Mouse (Mus musculus): ENCODE data around the gene Dclk1.
A peak's percentile ranks its signal among the peaks of the same experiment; 100 is the strongest.

Gene Dclk1

DNA sequence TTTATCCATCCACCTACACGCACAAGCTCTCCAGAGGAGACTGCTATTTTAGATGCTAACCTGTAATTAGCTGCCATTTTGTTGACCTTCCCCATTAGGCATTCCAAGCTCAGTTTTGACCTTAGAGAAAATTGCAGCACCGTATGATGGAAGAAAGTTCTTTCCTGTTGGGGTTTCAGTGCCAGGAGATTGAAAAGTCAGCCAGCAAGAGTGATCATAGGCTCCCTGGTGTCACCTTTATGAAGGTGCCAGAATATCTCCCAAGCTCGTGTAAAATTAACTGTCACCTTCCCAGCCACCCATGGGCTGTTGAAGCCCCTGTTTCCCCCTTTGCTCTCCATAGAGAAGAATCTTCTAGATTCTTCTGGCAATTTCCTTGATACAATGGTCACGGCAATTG, 297.2 kb downstream of the Dclk1 start:
- peak in 1 of 2 experiments; percentile 22 for DNase-seq (ENCODE audit: low spot score in 2 of 2)

DNA sequence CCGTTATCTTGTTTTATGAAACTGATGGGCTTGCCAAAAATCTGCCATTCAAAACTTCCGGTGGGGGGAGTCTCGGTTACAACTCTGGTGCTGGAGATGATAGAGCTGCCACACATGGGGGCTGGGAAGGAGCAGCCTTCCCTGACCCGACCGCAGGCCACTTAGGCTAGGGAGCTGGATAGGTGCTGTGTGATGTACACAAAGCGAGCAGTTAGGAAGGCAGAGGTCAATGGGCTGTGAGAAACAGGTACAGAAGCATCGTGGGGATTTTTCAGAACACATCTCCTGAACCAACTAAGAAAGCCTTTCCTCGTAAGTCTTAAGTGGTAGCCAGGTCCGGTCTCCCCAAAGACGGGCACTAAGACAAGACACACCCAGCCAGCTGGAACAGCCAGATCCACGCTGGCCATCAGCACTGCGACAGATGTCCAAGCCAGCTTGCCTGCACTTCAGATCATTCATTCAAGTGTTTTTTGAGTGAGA, 297.7 kb downstream of the Dclk1 start:
- peak in 1 of 2 experiments; percentile 55 for DNase-seq (ENCODE audit: low spot score in 2 of 2)

DNA sequence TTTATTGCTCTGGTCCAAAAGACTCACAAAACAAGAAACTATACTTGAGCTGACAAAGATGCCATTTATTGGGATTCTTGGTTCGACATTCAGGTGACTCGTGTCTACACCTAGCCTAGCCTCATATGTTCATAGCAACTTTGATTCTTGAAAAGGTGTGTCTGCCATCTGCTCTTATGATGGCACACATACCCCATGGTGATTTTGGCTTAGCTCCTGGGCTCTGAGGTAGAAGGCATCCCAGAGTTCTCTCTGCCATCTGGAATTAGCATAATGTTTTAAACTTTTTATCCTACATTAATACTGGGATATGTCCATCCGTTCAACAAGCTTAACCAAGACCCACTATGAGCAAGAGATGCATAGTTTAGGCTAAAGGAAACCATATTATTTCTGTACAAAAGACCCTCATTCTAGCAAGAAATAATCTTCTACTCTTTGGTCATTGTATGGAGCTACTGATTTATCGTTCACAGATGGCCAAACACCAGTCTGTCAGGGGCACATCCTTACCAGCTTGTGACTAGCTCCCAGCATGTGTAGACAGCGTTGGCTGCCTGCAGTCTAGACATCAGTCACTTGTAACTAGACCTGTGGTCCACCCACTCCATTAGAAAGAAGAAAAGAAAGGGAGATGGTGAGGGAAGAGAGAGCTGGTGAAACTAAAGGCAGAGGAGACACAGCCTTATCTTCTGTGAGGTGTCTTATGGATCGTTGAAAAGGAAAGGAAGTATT, 298.4 kb downstream of the Dclk1 start:
- peak in 1 of 2 experiments; percentile 25 for DNase-seq (ENCODE audit: low spot score in 2 of 2)

DNA sequence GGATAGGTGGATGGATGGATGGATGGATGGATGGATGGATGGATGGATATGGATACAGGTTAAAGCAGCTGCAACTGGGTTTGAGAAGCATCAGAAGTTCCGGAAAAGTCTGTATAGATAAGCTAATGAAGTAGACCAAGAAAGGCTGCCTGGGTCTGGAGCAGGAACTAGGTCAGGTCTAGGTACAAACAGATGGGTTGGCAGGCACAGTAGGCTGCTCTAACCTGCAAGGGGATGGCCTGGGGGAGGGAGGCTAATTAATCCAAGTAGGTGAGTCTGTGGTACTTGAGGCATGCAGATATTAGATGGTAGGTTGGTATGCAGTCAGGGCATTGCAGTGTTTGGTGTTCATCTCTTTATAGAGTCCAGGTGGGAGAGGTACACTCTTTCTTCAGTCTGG, 299.6 kb downstream of the Dclk1 start:
- peak in 1 of 2 experiments; percentile 13 for DNase-seq (ENCODE audit: low spot score in 2 of 2)

DNA sequence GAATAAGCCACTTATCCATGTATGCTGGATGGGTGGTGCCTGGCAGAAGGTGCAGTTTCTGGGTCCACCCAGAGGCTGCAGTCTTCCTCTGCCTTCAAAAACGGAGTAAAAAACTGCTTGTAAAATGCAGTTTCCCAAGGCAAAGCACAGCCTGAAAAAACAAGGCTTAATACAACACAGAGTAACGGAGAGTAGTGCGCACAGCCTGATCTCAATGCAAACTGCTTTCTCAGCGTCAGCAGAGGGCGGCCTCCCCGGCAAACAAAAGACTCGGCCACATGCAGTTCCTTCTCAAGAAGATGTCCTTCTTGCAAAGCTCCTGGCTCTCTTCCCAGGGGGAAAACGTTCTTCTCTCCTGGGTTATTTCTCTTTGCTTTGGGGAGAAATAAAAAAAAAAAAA, 300.1 kb downstream of the Dclk1 start:
- DNase-seq (ENCODE audit: low spot score in 2 of 2): peak in 1 of 2 experiments; percentile 83

DNA sequence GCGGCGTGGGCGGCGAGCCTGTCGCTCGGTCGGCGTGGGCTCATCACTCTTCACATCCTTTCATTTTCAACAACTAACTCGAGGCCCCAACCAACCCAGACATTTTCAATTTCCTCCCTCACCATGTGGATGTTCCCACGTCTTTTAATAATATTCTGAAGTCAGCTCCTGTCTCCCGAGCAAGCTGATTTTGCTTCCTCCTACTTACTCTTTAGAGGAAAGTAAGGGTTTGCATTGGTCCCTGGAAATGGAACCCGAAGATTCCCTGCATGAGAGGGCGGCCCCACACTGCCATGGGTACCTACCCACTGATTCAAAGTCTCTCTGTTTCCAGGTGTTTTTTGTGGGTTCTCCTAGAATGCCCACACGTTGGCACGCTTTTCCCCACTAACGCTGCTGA, 300.8 kb downstream of the Dclk1 start:
- DNase-seq (ENCODE audit: low spot score in 2 of 2): peak in 1 of 2 experiments; percentile 65

DNA sequence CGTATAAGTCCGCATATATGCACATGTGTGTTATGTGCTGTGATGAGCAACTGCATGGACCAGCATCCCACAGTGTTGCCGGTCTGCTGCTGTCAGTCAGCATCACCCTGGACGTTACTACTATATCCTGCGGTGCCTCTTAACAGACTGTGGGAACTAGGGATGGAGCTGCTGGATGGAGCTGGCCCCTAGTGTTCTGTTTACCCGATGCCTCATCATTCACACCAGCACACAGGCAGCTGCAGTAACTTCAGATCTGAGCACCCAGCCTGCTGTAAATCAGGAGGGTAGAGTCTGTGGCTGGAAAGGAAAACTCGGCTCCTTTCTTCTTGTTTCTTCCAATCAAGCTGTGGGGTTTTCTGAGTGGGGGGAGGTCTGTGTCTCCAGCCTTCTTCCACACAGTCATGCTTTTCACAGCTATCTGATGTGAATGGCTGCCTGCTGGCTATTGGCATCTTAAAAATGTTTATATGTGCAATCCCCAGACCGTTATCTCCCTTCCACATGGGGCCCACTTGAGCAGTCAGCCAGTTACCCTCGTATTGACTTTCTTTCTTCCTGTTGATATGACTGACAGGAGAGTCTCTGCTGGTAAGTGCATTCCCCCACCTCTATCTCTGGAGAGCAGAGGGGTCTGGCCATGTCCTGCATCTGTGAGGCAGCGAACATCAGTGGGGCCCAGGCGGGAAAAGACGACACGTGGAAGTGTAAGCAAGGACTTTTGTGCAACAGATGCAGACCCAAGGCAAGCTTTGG, 301.9 kb downstream of the Dclk1 start:
- no peak for DNase-seq (ENCODE audit: low spot score in 2 of 2)

DNA sequence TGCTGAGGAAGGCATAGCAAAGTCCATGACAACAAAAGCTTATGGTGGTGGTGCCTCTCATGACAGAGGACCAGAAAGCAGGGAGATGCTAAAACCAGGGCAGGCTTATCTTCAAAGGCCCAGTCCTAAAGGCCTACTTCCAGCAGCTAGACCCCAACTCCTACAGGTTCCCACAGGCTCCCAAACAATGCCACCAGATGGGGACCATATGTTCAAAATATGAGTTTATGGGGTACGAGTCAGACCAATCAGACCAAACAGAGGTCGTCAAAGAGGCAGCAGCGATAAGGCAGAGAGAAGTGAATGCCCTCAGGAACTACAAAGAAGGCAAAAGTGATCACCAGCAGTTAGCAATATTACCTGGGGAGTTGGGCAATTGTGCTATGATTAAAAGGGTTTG, 303.1 kb downstream of the Dclk1 start:
- DNase-seq (ENCODE audit: low spot score in 2 of 2): no peak

DNA sequence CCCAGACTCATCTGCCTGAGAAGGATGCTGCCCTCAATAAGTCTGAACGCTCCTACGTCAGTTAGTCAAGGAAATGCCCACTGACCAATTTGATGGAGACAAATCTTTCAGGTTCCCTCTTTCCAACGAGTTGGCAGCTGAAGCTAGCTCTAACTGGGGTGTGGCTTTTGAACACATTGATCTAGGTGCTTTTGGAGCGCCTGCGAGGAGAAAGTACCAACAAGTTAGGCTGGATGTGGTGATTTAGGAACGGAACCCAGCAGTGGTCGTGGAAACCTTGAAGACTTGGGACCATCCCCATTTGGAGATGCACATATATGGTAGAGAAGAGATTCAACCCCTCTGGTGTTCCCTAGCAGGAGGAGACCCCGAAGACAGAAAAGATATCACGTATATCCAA, 303.8 kb downstream of the Dclk1 start:
- no peak for DNase-seq (ENCODE audit: low spot score in 2 of 2)

DNA sequence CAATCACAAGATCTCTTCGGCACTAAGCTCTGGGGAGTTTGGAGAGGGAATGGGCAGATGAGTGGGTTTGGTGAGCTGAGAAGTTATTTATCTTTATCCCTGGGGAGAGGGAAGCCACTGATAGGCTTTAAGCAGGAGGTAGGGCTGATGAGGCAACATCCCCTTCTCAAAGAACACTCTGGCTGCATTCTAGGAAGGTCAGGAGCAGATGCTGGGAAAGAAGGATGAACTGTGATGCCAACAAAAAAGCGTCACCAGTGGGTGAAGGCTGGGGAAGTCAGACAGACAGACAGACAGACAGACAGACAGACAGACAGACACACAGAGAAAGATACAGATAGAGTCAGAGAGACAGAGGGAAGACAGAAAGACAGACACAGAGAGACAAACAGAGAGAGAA, 304.9 kb downstream of the Dclk1 start:
- DNase-seq (ENCODE audit: low spot score in 2 of 2): no peak

DNA sequence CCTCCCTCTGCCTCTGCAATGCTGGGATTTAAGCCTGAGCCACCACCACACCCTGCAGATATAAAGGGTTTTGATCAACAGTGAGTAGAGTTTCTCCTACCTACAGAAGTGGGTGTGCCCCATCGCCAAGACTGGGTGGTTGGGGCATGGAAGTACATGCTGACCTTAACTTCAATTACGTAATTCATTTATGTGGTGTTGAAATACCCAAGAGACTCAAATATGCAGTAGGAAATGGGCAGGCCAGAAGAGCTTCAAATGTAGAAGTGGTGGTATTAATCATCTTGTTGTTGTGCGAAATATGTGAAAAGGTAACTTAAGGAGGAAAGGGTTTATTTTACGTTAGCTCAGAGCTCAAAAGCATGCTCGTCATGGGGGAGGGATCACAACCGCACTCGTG, 307.2 kb downstream of the Dclk1 start:
- DNase-seq (ENCODE audit: low spot score in 2 of 2): no peak

DNA sequence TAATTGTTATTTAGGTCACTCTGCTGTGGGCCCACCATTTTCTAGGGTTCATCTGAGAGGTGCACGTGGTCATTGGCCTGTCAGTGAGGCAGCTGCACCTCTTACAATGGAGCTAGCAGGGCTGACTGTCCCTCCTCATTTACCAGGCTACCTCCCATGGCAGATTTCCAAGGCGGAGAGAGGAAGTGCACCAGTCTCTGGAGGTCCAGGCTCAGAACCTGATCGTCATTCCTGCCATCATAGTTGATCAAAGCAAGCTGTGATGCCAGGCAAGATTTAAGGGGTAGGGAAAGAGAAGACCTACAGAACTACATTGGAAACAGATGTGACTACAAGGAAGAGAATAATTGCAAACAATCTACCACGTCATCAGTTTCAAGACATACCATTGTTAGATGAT, 308.8 kb downstream of the Dclk1 start:
- no peak for DNase-seq (ENCODE audit: low spot score in 2 of 2)

DNA sequence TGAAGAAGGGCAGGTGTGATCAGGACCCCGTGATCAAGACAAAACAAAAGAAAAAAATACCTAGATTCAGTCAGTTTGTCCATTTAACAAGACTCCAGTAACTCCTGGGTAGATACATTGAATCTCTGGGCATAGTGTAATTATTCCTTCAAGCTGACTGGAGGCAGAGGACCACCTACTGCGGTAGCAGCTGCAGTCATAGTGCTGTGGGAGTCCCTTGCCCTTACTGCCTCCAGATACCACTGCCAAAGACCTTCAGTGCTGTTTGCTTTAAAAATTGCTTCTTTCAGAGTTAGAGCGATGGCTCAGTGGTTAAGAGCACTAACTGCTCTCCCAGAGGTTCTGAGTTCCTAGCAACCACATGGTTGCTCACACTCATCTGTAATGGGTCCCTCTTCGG, 309.7 kb downstream of the Dclk1 start:
- DNase-seq (ENCODE audit: low spot score in 2 of 2): no peak

DNA sequence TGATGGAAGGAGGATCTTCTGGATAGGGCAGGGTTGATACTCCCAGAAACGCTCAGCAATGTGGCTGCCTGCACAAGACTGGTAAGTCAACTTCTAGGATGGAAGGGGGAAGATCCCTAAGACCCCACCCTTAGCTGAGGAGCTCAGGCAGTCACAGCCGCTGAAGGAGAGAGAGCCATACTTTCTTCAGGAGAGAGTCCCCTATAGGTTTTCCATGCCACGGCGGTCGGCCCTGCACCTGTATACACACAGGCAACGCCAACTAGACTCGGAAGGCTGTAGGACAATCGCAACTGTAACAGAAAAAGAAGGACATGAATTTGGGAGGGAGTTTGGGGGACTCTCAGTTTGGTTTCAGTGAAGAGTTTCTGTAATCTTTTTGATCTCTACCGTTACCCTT, 310.9 kb downstream of the Dclk1 start:
- DNase-seq (ENCODE audit: low spot score in 2 of 2): no peak

DNA sequence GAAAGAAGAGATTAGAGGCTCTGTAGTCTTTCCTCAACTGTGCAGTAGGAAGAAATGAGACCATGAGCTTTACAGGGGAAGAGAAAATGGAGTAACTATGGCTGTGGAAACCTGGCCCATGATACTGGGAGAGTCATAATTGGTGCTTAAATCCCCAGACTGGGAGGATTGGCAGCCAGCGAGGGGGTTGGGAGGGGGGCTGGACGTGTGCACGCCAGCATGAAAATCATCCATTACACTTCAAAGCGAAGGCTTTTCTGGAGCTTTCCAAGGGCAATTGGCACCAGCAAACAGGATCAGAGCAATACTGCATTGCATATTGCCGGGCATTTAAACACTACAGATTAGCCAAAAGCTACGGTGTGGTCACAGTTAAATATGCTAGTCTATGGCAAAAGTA, 313.7 kb downstream of the Dclk1 start:
- no peak for DNase-seq (ENCODE audit: low spot score in 2 of 2)

DNA sequence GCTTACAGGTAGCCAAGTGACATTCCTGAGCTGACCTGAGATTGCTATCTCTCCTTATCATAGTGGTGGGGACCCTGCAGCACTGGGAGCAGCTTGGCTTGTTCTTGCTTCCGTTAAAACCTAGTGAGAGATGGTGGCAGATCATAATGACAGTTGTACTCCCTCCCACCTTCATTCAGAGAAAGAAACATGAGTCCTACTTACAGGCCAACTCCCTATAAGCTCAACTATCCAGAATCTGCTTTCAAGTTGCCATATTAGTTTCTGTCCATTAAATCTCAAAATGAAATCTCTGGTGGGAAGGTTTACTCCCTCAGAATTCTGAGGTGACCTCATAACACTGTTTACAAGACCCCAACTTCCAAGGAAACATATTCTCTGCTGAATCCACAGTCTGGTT, 316.4 kb downstream of the Dclk1 start:
- DNase-seq (ENCODE audit: low spot score in 2 of 2): no peak

DNA sequence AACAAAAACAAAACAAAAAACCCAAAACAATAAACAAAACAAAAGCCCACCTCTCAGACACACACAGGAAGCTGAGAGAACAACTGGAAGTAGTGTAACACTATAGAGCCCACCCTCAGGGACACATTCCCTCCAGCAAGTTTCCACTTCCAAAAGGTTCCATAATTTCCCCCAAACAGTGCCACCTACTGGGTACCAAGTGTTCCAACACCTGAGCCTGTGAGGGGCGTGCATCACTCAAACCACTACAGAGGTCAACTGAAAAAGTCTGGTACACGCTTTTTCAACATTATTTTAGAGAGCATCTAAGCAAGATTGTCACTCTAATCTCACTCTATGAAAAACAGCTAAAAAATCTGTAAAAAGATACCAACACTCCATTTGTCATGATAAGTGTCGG, 325.3 kb downstream of the Dclk1 start:
- no peak for DNase-seq (ENCODE audit: low spot score in 2 of 2)

DNA sequence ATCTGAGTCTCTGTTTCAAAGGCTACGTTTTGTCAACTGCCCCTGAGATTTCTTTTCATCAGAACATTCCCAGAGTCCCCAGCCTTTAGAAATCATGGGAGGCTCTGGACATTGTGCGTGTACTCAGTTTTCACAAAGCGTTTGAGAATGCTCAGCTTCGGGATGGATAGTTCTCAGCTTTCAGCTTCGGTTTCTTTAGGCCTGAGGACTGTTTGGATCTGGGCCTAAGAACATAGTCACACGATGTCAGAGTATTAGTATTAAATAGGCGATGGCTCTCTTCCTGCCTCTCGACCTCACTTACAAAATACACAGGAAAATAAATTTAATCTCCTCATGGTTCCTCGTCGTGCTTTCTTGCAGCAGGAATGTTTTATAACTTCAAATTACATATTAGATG, 327.4 kb downstream of the Dclk1 start:
- DNase-seq (ENCODE audit: low spot score in 2 of 2): no peak

DNA sequence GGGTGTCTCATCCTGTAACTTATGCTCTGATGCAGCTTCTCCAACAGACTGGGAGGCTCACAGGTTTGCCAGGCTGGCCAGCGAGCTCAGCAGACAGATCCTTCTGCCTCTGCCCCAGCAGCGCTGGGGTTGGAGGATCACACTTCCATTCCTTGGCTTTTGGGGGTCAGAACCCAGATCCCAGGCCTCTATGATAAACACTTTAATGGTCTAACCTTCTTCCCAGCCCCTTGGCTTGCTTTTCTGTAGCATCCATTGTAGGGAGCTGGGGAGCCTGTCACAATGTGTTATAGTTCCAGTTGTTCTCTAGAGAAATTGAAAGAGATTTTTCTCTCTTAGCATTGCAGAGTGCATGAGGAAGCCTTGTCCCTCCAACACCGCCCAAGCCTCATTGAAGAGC, 328.9 kb downstream of the Dclk1 start:
- DNase-seq (ENCODE audit: low spot score in 2 of 2): peak in 1 of 2 experiments; percentile 12

DNA sequence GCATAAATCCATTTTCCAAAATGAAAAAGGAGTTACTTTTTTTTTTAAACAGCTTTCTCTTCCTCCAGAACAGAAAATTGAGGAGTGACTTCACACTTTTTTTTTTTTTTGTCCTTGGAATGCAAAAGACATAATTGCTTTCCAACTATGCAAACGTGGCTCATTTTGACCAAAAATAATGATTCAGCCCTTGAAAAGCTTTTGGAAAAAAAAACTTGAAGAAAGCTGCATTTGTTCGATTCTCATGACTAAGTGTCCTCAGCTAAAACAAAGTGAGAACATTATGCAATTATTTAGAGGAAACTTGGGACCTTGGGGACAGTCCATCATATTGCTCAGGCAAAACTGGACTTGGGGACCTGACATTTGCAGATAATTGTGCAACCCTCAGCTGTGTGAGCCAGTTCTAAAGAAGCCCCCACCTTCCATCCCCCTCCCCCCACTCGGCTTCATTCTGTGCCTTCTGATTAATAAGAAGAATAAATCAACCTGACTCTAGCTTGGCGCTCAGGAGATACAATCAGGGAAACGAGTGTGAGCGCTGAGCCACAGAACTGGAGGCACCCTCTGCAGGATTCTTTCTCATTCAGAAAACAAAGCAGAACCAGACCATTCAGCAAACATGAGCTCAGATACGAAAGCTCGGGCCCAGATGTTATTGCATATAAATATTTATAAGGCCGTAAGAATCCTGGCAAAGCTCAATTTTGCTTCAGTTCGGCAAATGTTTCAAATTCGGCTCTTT, 329.6 kb downstream of the Dclk1 start:
- peak; percentile 28 to 43 for DNase-seq (ENCODE audit: low spot score in 2 of 2)

DNA sequence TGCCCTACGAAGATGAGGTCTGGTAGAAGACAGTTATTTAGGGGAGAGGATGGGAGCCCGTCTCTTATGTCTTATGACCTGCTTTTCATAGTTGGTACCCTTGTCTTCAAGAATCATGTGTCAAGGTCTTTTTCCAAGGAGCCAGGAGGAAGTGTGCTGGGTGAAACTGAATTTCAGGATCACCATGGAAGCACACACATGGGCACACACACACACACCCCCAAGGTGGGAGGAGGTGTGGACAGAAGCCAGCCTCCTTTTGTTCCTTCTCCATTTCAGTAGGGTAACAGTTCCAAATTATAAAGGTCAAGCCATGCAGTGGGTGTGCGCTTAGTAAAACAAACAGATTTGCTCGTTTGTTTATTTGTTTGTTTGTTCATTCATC, 330.1 kb downstream of the Dclk1 start:
- peak in 1 of 2 experiments; percentile 17 for DNase-seq (ENCODE audit: low spot score in 2 of 2)

DNA sequence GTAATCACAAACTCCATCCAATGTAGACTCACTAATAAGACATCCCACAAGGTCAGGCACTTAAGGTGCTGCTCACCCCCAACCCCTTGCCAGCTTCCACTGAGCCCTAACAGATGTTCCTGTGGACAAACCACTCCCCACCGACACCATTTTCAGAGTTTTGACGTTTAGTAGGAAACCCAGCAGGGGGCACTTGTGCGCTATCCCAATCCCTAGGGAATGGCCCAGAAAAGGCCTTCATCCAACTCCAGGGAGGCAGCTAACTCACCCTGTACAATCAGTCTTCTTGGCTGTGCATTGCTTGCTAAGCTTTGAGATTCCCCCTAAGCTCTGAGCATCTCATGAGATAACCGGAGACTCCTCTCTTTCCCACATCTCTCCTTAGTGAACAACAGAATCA, 331.8 kb downstream of the Dclk1 start:
- peak; percentile 41 to 54 for DNase-seq (ENCODE audit: low spot score in 2 of 2)

Data from frontal cortex, postnatal 36 days (tissue).